Mouse (Mus musculus) bone marrow macrophage, adult 2 months (primary cell): ENCODE data around the gene Fgfr1op.
"Not testable (repeated sequence)": the region's sequence is repeated elsewhere in the genome, so short reads cannot be mapped to it uniquely, and the experiment has no call there.

Experiments used
- CTCF ChIP-seq: IDR thresholded peaks from 2 replicates; pipeline ENCODE4 v1.5.1; 2012; ENCODE audit warnings: low read depth, mild to moderate bottlenecking, low read length, moderate library complexity
- POLR2A ChIP-seq: IDR thresholded peaks from 2 replicates; pipeline ENCODE4 v1.6.1; 2012; ENCODE audit warnings: mild to moderate bottlenecking, low read depth, low read length, borderline replicate concordance

- not testable (repeated sequence) for TF ChIP-seq CTCF, POLR2A
These were observed 34.5 kb upstream of the Fgfr1op start for GRCm38 (mm10) chr17:8130849-8131248.
